Mouse (Mus musculus): ENCODE results near the gene Mgea5.
A peak's percentile ranks its signal among the peaks of the same experiment; 100 is the strongest.

Mgea5 gene

DNA sequence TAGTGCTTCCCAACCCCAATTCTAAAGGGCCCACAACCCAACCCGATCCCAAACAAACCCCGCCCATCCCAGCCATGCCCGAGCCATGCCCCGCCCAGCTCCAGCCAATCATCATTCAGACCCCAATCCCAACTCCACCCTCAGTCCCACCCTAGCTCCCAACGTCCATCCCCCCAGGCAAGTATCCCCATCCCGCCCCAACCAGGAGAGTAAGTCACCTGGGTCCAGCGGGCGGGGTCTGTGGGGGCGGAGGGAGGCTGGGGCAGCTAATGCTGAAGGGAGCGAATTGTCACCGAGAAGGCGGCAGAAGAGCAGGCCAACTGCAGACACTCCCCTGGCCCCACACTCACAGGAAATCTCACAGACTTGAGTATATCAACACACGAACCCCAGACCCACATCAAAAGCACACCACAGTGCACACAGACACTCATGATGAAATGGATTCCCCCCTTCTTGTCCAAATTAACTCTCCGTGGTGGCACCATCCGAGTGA lies 12.5 kb upstream of the Mgea5 start:
- DNase-seq (ENCODE audit: inconsistent ontology term), result peak; percentile 16

DNA sequence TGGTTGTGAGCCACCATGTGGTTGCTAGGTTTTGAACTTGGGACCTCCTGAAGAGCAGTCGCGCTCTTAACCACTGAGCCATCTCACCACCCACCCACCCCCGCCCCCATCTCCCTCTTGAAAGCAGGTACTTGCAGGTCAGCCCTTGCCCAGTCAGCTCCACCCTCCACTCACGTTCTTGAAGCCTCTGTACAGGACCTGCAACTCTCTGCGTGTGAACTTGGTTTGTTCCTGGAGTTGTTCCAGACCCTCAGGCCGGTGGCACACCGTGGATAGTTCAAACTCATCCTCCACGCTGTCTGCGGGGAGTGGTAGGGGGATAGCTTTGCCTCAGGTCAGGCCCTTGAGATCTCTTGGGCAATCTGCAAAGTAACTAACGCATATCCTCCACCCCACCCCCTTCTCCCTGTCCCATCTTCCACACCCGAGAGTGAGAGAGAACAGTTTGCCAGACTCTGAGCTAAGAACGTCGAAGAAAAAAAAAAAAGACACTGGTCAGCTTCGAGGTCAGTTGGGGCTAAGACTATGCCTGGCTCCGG lies 11.8 kb upstream of the Mgea5 start:
- no peak for DNase-seq (ENCODE audit: inconsistent ontology term)

DNA sequence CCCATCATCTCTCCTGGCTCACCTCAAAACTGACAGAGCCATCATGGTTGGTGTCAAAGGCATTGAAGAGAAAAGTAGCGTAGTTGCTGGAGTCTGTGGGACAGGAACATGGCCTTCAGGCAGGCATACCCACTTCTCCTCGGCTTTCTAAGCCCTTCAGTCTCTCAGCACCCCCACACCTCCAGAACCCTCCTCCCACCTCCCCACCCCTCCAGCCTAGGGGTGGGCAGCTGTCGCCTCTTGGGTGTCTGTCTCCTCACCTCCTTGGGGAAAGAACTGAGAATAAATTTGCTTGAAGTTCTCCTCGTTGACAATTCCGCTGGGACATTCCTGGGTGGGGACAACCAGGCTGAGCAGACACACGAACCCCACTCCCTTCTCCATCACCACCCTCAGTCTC lies 11.1 kb upstream of the Mgea5 start:
- no peak for DNase-seq (ENCODE audit: inconsistent ontology term)

DNA sequence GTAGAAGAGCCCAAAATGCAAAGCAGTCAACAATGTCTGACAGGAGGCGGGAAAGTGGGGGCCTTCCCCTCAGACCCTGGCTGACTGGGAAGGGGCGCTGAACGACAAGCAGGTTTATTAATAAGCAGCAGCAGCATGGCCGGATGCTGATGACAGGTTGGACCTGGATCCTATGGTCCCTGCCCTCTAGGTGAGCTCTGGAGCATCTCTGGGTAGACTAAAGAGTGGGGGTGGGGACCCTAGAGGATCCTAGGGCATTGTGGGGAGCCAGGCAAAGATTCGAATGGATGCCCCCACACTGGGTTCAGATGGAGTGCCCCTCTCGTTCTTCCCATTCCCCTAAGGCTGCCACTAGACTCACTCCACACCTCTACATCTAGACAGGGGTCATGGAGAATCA lies 8.8 kb upstream of the Mgea5 start:
- no peak for DNase-seq (ENCODE audit: inconsistent ontology term)

DNA sequence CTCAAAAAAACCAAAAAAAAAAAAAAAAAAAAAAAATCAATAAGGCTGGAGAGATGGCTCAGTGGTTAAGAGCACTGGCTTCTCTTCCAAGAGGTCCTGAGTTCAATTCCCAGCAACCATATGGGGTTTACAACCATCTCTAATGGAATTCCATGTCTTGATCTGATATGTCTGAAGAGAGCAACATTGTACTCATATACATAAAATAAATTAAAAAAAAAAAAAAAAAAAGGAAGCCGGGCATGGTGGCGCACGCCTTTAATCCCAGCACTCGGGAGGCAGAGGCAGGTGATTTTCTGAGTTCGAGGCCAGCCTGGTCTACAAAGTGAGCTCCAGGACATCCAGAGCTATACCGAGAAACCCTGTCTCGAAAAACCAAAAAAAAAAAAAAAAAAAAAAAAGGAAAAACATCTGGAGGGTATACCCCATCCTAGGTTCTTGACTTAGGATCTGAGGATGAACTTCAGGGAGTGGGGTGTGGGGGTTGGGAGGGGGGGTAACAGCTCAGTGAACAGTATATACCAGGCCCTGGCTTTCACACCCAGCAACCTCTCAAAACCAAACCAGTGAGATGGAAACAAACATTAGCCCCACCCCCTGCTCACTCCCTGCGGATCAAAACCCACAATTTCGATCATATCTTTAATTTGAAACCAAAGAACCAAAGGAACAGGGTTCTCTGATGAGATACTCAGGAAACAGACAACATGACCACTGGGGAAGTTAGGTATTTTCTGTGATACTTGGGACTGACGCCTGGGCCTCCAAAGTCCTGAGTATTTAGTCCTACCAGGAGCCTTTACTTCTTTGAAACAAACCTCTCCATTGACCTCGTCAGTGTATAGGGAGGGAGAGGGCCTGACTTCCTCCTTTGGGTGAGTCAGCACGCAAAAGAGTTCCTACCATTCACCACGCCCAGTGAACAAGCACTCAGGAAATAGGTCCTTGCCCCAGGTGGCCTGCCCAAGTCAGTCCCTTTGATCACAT lies 6.5 kb upstream of the Mgea5 start:
- DNase-seq (ENCODE audit: inconsistent ontology term), result no peak

DNA sequence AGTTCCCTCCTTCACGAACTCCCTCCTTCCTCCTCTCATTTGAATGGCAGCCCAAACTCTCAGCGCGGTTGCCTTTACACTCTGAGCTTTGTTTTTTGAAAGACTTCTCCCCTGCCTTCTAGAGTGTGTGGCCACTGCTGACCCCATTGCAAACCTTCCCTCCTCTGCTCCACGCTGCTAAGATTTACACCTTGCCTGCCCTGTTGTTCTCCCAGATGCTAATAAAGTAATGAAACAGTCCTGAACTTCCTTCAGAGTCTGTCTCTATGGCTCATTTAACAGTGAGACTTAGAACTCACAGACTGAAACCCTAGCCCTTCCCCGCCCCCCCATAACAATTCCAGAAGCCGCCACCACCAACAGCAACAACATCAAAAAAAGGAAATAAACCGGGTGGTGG lies 5.7 kb upstream of the Mgea5 start:
- no peak for DNase-seq (ENCODE audit: inconsistent ontology term)

DNA sequence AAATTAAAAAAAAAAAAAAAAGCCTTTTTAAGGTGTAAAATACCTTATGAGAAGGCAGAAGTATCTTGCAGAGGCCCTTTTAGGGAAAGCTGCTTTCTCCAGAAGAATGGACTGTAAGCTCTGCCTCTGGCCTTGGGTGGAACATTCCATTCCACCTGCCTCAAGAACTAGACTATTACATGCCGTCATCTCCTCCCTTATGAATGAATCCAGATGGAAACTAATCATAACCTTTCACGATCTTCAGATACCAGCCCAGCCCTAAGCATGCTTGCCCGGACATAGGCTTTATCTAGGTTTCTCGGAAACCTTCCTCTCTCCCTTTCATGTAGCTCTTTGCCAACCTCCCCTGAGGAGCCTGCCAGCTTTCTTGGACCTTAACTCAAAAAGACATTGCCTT lies 4.7 kb upstream of the Mgea5 start:
- DNase-seq (ENCODE audit: inconsistent ontology term), result no peak

DNA sequence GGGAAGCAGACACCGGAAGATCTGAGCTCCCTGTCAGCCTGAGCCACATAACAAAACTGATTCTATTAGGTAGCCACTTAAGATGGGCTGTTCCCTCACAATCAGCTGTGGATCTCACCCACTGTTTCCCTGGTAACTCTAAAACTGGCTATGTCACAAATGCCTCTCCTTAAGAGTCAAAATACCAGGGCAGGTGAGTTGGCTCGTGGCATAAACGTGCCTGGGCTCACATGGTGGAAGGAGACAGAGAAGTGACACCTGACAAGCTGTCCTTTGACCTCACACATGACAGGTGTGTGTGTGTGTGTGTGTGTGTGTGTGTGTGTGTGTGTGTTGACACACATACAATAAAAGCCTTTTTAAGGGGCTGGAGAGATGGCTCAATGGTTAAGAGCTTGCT lies 3.8 kb upstream of the Mgea5 start:
- DNase-seq (ENCODE audit: inconsistent ontology term), result no peak

DNA sequence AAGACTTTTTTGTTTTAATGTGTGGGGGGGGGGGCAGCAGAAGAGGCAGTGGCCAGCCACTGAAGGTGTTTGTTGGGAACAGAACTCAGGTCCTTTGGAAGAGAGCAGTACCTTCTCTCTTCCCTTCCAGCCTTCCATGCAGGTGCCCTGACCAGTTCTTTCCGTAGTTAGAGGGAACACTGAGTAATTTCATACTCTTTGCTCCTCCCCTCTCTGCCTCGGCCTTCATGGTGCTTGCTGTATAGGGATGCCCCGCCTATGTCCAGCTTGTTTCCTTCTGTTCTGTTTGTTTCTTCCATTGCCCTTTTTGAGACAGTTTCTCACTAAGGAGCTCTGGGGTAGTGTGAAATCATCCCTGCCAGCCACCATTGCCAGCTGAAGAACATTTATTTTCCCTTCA lies 1.8 kb upstream of the Mgea5 start:
- DNase-seq (ENCODE audit: inconsistent ontology term), result no peak

DNA sequence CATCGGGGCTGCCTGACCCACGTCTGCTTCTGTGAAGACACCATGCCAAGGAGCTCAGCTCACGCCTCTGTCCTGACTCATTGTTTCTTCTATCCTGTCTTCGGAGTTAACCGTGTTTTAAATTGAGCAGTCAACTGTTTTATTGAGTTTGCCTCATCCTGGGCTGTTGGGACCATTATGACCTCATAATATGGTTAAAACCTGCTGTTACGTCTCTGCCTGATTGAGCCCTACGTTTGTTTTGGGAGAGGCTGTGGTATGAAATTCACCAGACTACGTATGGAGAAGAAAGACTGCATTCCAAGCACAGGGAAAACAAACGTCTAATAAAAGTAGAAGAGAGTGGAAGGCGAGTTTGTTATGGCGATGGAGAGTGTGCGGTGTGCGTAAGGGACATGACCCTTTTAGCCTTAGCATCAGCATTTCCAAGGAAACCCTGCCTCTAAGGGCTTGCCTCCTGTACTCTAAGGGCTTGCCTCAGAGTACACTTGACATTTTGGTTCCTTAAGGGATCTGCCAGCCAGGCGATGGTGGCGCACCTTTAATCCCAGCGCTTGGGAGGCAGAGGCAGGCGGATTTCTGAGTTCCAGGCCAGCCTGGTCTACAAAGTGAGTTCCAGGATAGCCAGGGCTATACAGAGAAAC lies 418 bp upstream of the Mgea5 start:
- no peak for DNase-seq (ENCODE audit: inconsistent ontology term)

DNA sequence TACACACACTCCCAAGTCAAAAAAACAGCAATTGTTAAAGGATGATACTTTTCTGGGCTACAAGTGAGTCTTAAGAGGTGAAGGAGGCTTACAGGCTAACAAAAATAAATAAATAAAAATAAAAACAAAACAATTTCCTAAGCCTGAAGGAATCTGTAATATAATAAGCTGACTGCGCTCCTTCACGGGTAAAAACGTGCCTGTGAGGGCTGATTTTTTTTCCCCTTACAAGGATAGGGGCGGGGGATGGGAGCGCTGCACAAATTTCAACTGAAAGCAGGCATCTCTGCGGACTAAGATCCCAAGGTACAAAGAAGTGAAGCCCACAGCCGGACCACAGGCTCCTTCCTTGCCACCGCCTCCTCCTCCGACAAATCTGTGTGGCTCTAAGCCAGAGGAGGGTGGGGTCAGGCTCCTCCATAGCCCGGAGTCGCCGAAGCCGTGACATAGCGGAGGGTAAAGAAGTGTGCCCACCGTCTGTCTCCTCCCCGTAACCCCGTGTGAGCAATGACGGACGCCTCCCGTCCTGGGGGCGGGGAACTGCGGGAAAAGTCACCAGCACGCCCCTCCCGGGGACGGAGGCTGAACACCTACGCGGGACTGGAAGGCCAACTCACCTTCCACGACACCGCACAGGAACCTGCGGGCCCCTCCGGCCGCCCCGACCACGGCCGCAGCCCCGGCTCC lies 1.2 kb downstream of the Mgea5 start:
- DNase-seq (ENCODE audit: inconsistent ontology term), result peak; percentile 83

DNA sequence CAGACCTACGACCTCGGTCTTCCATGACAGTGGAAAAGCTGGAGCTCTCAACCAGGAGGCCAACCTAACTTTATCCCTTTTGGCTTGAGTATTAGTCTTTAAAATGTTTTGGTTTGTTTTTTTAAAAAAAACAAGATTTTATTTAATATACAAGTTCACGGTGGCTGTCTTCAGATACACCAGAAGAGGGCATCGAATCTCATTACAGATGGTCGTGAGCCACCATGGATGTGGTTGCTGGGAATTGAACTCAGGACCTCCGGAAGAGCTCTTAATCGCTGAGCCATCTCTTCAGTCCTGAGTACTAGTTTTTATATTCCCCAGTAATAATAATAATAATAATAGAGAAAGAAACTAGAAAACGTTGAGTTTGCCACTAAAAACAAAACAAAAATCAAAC lies 2.0 kb downstream of the Mgea5 start:
- DNase-seq (ENCODE audit: inconsistent ontology term), result no peak

DNA sequence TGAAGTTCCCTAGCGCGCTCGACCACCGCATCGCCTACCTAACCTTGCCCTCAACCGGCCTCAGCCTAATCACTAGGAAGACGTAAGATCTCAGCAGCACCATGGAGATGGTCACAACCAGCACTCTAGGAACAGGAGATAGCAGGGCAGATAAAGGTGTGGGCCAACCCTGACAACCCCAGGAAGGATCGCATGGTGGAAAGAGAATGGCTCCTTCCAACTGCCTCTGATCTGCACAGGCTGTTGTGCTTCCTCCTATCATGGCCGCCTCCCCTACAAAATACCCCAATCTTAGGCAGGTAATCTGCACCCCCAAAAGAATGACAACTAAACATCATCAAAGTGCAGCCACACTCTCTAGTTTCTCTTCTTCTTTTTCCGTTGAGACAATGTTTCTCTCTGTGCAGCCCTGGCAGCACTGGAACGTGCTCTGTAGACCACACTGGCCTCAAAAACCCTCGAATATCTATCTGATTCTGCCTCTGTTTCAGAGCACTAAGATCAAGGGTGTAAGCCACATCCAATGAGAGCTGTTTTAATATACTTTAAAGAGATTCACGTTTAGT lies 3.2 kb downstream of the Mgea5 start:
- DNase-seq (ENCODE audit: inconsistent ontology term), result no peak

DNA sequence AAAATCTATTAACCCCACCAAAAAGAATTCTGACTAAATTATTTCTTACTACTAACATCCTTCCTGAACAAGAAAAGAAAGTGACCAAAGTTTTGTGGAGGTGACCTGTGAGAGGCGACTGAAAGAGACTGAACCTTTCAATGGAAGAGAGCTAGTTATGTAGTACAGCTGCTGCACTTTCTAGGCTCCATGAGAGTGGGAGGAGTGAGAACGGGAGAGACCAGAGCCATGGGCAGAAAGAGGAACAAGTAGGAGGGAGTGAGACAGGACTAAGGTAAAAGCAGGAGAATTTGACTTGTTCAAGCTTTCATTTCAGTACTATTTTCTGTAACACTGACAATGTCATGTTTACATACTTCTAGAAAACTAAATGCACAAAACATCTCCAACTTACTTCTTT lies 8.2 kb downstream of the Mgea5 start:
- DNase-seq (ENCODE audit: inconsistent ontology term), result no peak

DNA sequence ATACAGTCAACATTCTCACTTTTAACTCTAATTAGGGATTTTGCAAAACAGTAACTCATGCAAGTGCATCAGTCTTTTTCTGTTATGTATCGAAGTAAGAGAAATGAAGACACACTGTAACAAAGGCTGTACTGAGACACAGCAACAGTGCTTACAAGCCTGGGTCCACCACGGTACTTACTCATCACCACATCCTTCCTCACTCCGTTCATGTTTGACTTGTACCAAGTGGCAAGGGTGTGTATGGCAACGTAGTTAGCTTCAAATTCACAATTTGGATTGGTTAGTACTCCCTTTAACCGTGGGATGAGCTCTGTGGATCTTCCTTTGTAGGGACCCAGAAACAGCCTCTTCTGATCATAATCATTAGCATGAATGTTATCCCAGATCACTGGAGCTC lies 12.1 kb downstream of the Mgea5 start:
- DNase-seq (ENCODE audit: inconsistent ontology term), result no peak

DNA sequence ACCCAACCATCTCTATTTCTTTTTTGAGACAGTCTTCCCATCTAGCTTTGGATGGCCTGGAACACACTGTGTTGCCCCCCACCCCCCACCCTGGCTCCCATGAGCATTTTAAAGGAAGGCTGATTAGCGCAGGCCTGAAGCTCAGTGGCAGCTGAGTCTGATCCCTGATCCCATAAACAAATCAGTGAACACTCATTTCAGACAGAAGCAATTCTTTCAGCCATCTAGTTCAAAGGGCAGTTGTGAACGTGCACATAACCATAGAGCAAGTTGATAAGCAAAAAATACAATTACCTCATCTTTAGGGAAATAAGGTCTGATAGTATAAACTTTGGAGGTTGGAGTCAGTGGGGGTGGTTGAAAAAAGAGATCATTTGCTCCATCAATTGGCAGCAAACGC lies 22.8 kb downstream of the Mgea5 start:
- DNase-seq (ENCODE audit: inconsistent ontology term), result no peak

DNA sequence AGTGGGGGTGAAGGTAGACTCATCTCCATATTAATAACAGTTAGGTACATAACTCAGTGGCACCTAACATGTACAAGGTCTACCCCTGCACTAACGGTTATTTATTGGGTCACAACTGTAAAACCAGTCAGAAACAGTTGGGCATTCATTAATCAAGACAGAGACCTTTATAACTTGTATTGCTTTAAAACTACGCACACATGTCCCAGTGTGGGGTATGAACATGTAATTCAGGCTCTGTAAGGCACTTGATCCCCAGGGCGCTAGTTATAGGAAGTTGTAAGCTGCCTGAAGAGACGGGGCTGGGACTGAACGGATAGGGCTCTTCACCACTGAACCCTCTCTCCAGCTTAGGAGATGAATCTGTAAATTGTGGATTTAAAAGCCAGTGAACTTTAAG lies 25.0 kb downstream of the Mgea5 start:
- DNase-seq (ENCODE audit: inconsistent ontology term), result no peak

DNA sequence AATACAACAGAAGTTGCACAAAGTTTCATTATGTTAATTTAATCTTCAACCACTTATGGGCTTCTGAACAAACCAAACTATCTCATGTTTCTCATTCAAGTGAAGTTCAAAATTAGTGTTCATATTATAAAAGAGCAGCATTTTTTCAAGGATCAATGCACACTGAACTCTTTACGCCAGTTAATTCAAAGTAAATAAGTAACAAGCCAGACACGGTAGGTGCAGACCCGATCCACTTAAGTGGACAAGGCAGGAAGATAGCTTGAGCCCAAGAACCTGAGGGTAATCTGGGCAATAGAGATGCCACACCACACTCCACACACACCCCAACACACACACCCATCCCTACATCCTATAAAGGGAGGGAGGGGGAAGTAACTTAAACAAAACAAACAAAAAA lies 30.1 kb downstream of the Mgea5 start:
- DNase-seq (ENCODE audit: inconsistent ontology term), result no peak

DNA sequence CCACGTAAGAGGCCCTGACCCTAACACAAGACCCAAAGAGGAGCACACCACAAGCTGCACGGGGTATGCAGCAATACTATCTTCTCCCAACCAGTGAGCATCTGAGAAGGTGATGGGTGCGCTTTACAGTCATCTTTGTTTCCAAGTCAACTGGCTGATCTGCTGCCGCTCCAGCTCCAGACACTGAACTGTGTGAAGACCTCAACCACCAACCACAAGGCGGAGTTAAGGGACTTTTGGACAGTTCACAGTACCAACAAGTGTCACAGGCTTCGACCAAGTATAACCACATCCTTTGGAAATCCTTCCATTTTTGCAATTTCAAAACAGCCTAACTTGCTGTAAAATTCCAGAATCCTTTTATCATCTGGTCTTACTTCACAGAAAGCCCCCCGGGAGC lies 31.8 kb downstream of the Mgea5 start:
- DNase-seq (ENCODE audit: inconsistent ontology term), result no peak

DNA sequence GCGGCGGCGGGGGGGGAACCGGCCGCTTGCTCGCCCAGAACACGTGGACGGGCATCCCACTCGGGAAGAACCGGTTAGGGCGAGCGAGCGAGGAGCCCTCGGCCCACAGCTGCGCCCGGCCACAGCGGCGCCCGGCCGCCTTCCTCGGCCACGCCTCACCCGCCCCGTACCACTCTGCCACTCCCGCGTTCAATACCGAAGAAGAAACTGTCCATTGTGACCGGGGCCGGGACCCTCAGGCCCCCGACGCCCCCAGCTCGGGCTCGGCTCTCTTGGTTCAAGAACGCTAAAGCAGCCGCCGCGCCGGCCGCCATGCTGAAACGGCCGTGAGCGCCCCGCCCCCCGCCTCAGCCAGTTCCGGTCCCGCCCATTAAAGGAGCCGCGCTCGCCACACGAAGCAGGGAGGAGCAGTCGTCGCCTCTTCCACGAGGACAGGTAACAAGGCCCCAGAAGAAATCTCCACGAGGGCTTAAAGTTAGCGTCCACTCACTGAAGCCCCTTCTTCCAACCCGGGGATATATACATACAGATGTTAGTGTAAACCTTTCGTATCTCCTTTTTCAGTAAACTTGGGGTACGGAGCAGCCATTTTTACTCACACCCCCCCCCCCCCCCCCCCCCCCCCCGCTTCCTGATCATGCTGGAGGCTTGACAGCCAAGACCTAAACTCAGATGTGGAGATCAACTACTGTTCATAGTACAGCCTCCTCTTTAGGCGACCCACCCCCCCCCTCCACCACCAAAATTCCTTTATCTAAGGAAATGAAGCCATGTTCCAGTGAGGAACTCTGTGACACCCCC lies 34.2 kb downstream of the Mgea5 start, which contains the start of gene Npm3:
TSS of gene Npm3 (minus strand) at position 349 of the 801 bp plus-strand sequence.
- DNase-seq (ENCODE audit: inconsistent ontology term), result peak; percentile 87

DNA sequence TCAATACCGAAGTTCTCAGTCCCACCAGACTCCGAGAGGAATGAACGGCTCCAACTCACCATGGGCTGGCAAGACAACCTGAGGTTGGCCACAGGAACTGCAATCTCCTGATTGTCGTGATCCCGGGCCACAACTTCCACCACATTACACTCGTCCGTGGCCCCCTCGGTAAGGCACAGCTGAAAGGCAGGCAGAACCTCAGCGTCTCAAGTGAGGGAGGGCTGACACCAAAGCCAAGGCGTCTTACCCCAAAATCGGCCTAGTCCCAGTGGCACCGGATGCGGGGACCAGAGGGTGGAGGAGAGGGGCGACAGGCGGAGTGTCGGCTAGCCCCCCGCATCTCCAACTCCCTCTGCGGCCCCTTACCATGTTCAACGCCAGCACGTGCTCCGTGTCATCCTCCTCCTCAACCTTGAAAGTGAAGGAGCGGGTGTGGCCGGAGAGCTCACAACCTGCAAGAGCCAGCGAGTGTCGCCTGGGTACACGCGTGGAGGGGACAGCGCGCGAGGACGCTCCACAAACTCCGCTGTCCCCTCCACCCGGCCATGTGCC lies 34.9 kb downstream of the Mgea5 start:
- peak; percentile 24 for DNase-seq (ENCODE audit: inconsistent ontology term)
